Mouse (Mus musculus) CH12.LX (cell line): ENCODE results near the gene Trim80.

Source experiments
- BHLHE40 ChIP-seq: IDR thresholded peaks from 2 replicates; pipeline ENCODE4 v1.6.1; 2011; ENCODE audit warnings: mild to moderate bottlenecking, low read depth, low read length, improper control_type of control experiment
- CHD1 ChIP-seq: IDR thresholded peaks from 2 replicates; pipeline ENCODE4 v1.6.1; 2012; ENCODE audit warnings: low read depth, low read length, improper control_type of control experiment, inconsistent platforms
- CTCF ChIP-seq, 2 experiments: IDR thresholded peaks in 1 of 2; conservative IDR thresholded peaks in 1 of 2; 2 replicates each; pipeline ENCODE4 v1.5.1; 2011 to 2012; ENCODE audit warnings: low read depth in 2 of 2, low read length in 2 of 2, improper control_type of control experiment in 1 of 2, inconsistent platforms in 1 of 2, mild to moderate bottlenecking in 1 of 2, moderate library complexity in 1 of 2
- EP300 ChIP-seq: IDR thresholded peaks from 2 replicates; pipeline ENCODE4 v1.6.1; 2011; ENCODE audit warnings: low read length, improper control_type of control experiment
- GABPA ChIP-seq: IDR thresholded peaks from 2 replicates; pipeline ENCODE4 v1.6.1; 2012; ENCODE audit warnings: low read depth, low read length, improper control_type of control experiment, inconsistent platforms; ENCODE audit not compliant: insufficient replicate concordance
- MXI1 ChIP-seq: IDR thresholded peaks from 2 replicates; pipeline ENCODE4 v1.6.1; 2011; ENCODE audit warnings: mild to moderate bottlenecking, low read depth, low read length, improper control_type of control experiment
- POLR2A ChIP-seq: IDR thresholded peaks from 2 replicates; pipeline ENCODE4 v1.6.1; 2011; ENCODE audit warnings: low read depth, mild to moderate bottlenecking, improper control_type of control experiment, low read length
- SMC3 ChIP-seq: IDR thresholded peaks from 2 replicates; pipeline ENCODE4 v1.6.1; 2011; ENCODE audit warnings: low read depth, low read length, improper control_type of control experiment
- USF2 ChIP-seq: conservative IDR thresholded peaks from 2 replicates; pipeline ENCODE4 v1.6.1; 2011; ENCODE audit warnings: low read depth, low read length, improper control_type of control experiment

DNA sequence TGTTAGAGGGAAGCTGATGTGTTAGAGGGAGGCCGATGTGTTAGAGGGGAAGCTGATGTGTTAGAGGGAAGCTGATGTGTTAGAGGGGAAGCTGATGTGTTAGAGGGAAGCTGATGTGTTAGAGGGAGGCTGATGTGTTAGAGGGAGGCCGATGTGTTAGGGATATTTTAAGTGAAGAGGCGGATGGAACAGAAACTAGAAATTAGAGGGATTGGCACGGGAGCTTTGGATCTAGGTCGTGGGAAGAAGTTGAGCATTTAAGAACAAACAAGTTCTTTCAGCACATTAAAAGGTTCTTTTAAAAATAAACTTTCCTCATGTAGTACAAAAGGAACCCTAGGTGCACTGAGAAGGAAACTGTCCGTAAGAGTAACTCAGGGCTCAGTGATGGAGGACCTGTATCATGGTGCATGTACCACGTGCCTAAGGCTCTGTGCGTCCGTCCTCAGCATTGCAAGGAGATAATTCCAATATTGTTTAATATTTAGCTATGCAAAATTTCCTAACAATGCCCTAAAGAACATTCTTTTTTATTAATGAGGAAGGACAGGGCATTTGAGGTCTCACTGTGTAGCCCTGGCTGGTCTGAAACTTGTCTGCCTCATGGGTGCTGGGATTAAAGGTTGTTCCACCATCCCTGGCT lies 38.1 kb downstream of the Trim80 start:
- TF ChIP-seq SMC3 (no peak), CTCF (conservative IDR thresholded peaks at IDR 0.05 in 1 of 2, IDR thresholded peaks at IDR 0.05 in 1 of 2; ENCODE audit: low read depth in 2 of 2, low read length in 2 of 2) (no peak), CHD1 (no peak), BHLHE40 (no peak), USF2 (peak; percentile 50), POLR2A (no peak), MXI1 (peak; percentile 35; the same call in 1 of the 2 replicates), GABPA (no peak), EP300 (no peak)
